Mouse (Mus musculus) brain, embryonic 14.5 days (tissue): ENCODE data around the gene Slc22a19.

Experiments
- CTCF ChIP-seq: fragments of 200-500 bp; IDR thresholded peaks from 2 replicates; pipeline ENCODE4 v1.5.1; 2012; ENCODE audit warnings: inconsistent platforms, mild to moderate bottlenecking, moderate library complexity, borderline replicate concordance; ENCODE audit not compliant: insufficient read depth, insufficient read length; ENCODE audit errors: extremely low read depth
- POLR2A ChIP-seq: fragments of 200-500 bp; IDR thresholded peaks from 2 replicates; pipeline ENCODE4 v1.6.1; 2012; ENCODE audit warnings: mild to moderate bottlenecking, inconsistent platforms, borderline replicate concordance; ENCODE audit not compliant: poor library complexity, insufficient read depth, insufficient read length, severe bottlenecking; ENCODE audit errors: extremely low read depth

- no peak for TF ChIP-seq CTCF
- no peak for TF ChIP-seq POLR2A
Observed at GRCm38 (mm10) chr19:7711148-7711547, at the start of gene Slc22a19.
